Mouse (Mus musculus) lung, postnatal 36 days (tissue): ENCODE data around the gene Gm8797.
"Not testable (repeated sequence)": the region's sequence is repeated elsewhere in the genome, so short reads cannot be mapped to it uniquely, and the experiment has no call there.

Experiments
- DNase-seq: peaks from one replicate; pipeline ENCODE4 v3.0.0; 2022; ENCODE audit warnings: mixed read lengths

Gm8797 gene

GRCm38 (mm10) chr3:5750506-5750905 lies at the start of gene Gm8797:
TSS of gene Gm8797 (plus strand) at chr3:5750806.
- not testable (repeated sequence) for DNase-seq

- DNase-seq = no peak
Measured at GRCm38 (mm10) chr3:5714481-5714880, 36.1 kb upstream of the Gm8797 start.

- no peak for DNase-seq
Measured at GRCm38 (mm10) chr3:5732931-5733330, 17.7 kb upstream of the Gm8797 start.

- DNase-seq = no peak
Measured at GRCm38 (mm10) chr3:5754763-5755478, 4.3 kb downstream of the Gm8797 start.

- no peak for DNase-seq
Measured at GRCm38 (mm10) chr3:5766256-5766655, 15.7 kb downstream of the Gm8797 start.

- DNase-seq = no peak
Measured at GRCm38 (mm10) chr3:5776894-5777293, 26.3 kb downstream of the Gm8797 start.
